Mouse (Mus musculus): ENCODE results near the gene Jmjd6. TPM values are rescaled to one million over a fixed set of nuclear protein-coding genes. Genes with fewer than 3 reads are reported as not detected.
"Not testable (repeated sequence)": the region's sequence is repeated elsewhere in the genome, so short reads cannot be mapped to it uniquely, and the experiment has no call there.

Gene Jmjd6
- polyA plus RNA-seq, 1 experiment: not detected

DNA sequence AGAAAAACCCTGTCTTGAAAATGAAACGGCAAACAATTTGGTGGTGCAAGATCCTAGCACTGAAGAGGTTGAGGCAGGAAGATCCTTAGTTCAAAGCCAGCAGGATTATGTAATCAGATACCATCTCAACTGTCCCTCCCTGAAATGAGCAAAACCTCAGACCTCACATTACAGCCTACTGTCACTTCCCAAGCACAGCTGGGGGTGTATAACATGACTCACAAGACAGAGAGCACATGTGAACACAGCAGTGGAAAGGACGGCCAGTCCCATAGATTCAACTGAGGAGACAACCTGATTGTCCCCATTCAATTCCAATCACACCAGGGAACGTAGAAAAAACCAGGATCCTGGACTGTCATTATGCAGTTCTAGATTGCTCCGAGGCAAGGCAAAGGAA is 7.0 kb downstream of the Jmjd6 start:
- WGBS: 75% methylated on average over 4 of the region's 4 CpGs
- Histone ChIP-seq H3K27ac (ENCODE audit: insufficient read depth, low read depth, low read length) (no peak overlapping the region), H3K4me3 (ENCODE audit: insufficient read depth, low read depth, low read length) (no peak overlapping the region), H3K4me1 (ENCODE audit: control insufficient read depth, insufficient read depth, low read length) (peaks cover 23% of the 10 kb centered on the region)
- no peak for TF ChIP-seq POLR2A (IDR thresholded peaks at IDR 0.05; ENCODE audit: insufficient read depth, low read depth, low read length)
- TF ChIP-seq CTCF (IDR thresholded peaks at IDR 0.05; ENCODE audit: insufficient read depth, low read depth, low read length): no peak

DNA sequence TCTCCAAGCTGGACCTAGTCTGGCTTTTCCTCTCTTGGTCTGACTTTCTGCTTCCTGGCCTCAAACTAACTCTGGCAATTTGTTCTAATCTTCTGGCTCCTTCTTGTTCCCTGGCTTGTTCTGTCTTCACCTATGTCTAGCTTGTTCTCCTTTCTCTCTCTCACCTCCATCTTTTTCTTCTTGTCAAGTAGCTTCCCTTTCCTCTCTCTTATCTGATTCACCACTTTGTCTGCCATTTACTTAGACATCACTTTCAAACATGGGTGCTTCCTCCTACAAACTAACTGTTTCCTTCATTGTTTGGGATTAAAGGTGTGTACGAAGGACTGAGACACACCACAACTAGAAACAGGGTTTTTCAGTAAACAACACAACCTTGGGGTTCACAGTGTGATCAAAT is 8.3 kb downstream of the Jmjd6 start:
- no peak overlapping the region for H3K4me3 ChIP-seq (ENCODE audit: insufficient read depth, low read depth, low read length)
- WGBS: 93% methylated on average over 1 of the region's 1 CpGs
- peaks cover 11% of the 10 kb centered on the region for H3K4me1 ChIP-seq (ENCODE audit: control insufficient read depth, insufficient read depth, low read length)
- TF ChIP-seq CTCF (IDR thresholded peaks at IDR 0.05; ENCODE audit: insufficient read depth, low read depth, low read length): no peak
- TF ChIP-seq POLR2A (IDR thresholded peaks at IDR 0.05; ENCODE audit: insufficient read depth, low read depth, low read length): no peak
- H3K27ac ChIP-seq (ENCODE audit: insufficient read depth, low read depth, low read length): no peak overlapping the region

- Histone ChIP-seq H3K27ac (ENCODE audit: insufficient read depth, low read depth, low read length) (no peak overlapping the region), H3K4me3 (ENCODE audit: insufficient read depth, low read depth, low read length) (no peak overlapping the region), H3K4me1 (ENCODE audit: control insufficient read depth, insufficient read depth, low read length) (peaks cover 18% of the 10 kb centered on the region)
- WGBS: 37% methylated on average over 4 of the region's 4 CpGs
- TF ChIP-seq POLR2A (IDR thresholded peaks at IDR 0.05; ENCODE audit: insufficient read depth, low read depth, low read length) (no peak), CTCF (IDR thresholded peaks at IDR 0.05; ENCODE audit: insufficient read depth, low read depth, low read length) (no peak)
These were observed 11.0 kb downstream of the Jmjd6 start for GRCm38 (mm10) chr11:116832172-116832685.

GRCm38 (mm10) chr11:116827534-116828165 is 15.6 kb downstream of the Jmjd6 start, which contains the start of gene Mxra7:
Gene Mxra7, minus strand, starts transcription at chr11:116828046.
- 2% methylated on average over 70 of the region's 71 CpGs for WGBS
- peak within 1 kb of the TSS; percentile 58 for H3K4me3 ChIP-seq (ENCODE audit: insufficient read depth, low read depth, low read length)
- peaks cover 34% of the 10 kb centered on the region for H3K4me1 ChIP-seq (ENCODE audit: control insufficient read depth, insufficient read depth, low read length)
- no peak; the same call in 1 of the 2 replicates for TF ChIP-seq POLR2A (IDR thresholded peaks at IDR 0.05; ENCODE audit: insufficient read depth, low read depth, low read length)
- TF ChIP-seq CTCF (IDR thresholded peaks at IDR 0.05; ENCODE audit: insufficient read depth, low read depth, low read length): no peak
- no peak within 1 kb of the TSS; the same call in 1 of the 2 replicates for H3K27ac ChIP-seq (ENCODE audit: insufficient read depth, low read depth, low read length)

DNA sequence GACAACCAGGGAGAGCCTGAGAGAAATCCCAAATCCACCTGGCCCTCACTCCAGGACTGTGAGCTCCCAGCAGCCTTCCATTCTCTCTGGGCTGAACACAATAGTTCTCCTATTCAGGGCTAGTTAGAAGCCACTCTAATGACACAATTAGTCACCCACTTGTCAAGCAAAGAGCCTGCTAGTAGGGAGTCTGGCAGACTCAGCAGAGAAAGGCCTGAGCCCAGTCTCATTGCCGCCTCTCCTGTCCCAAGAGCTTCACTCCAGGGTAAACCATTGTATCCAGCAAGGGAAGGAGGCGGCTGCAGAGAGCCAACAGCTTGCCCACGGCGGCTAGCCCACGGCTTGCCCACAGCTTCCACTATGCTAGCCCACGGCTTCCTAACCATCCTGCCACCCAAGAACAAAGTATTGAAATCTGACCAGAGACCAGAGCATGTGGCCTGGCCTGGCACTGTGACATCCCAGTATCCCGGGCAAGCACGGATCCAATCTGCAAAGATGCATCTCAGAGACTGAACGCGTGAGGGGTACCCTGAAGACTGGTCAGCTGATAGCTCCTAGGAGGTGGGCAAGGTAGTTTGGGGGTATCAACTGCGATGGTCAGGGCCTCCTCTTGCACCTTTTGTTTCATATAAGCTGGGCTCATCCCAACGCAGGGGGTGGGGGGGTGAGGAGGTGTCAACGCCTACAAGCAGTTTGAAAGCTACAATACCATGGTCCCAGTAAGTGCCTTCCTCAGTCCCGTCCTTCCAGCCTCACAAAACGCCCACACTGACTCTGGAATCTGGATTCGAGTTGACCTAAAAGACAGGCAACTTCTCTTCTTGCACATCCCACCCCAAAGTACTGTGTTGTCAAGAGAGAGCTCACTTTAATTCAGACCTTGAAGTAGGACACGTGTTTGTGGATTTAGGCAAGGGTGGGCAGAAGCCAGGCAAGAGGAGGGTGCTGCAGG is 16.4 kb downstream of the Jmjd6 start:
- peak overlapping the region; percentile 58 for H3K4me3 ChIP-seq (ENCODE audit: insufficient read depth, low read depth, low read length)

DNA sequence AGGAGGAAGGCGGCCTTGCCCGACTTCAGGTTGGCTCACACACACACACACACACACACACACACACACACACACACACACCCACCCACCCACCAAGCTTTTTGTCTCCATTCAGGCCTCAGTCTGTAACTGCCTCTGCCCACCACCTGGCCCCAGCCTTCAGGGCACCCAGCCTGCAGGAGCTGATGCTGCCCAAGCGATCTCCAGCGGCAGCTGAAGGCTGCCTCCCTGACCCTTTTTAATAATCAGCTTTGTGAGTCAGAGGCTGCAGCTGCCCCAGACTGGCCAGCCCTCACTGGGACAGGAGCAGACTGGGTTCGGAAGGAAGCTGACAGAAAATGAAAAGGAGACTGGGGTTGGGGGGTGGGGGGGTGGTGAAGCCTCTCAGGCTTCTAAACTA is 18.0 kb downstream of the Jmjd6 start:
- TF ChIP-seq POLR2A (IDR thresholded peaks at IDR 0.05; ENCODE audit: insufficient read depth, low read depth, low read length) (no peak), CTCF (IDR thresholded peaks at IDR 0.05; ENCODE audit: insufficient read depth, low read depth, low read length) (no peak)
- Histone ChIP-seq H3K4me3 (ENCODE audit: insufficient read depth, low read depth, low read length) (no peak overlapping the region), H3K27ac (ENCODE audit: insufficient read depth, low read depth, low read length) (no peak overlapping the region), H3K4me1 (ENCODE audit: control insufficient read depth, insufficient read depth, low read length) (peaks cover 40% of the 10 kb centered on the region)
- WGBS: 67% methylated on average over 5 of the region's 5 CpGs

More for the DNA sequence above, 16.4 kb downstream of the Jmjd6 start:
- 49% methylated on average over 17 of the region's 17 CpGs for WGBS
- H3K4me1 ChIP-seq (ENCODE audit: control insufficient read depth, insufficient read depth, low read length): peaks cover 30% of the 10 kb centered on the region
- TF ChIP-seq POLR2A (IDR thresholded peaks at IDR 0.05; ENCODE audit: insufficient read depth, low read depth, low read length): no peak
- no peak for TF ChIP-seq CTCF (IDR thresholded peaks at IDR 0.05; ENCODE audit: insufficient read depth, low read depth, low read length)
- H3K27ac ChIP-seq (ENCODE audit: insufficient read depth, low read depth, low read length): no peak overlapping the region

- peaks cover 40% of the 10 kb centered on the region for H3K4me1 ChIP-seq (ENCODE audit: control insufficient read depth, insufficient read depth, low read length)
- not testable (repeated sequence) for H3K27ac ChIP-seq (ENCODE audit: insufficient read depth, low read depth, low read length); H3K4me3 ChIP-seq (ENCODE audit: insufficient read depth, low read depth, low read length)
- WGBS: 98% methylated on average over 10 of the region's 10 CpGs
These were observed 19.4 kb downstream of the Jmjd6 start for GRCm38 (mm10) chr11:116823885-116824284.

- H3K27ac ChIP-seq (ENCODE audit: insufficient read depth, low read depth, low read length): no peak overlapping the region
- WGBS: 98% methylated on average over 2 of the region's 2 CpGs
- peaks cover 39% of the 10 kb centered on the region for H3K4me1 ChIP-seq (ENCODE audit: control insufficient read depth, insufficient read depth, low read length)
- no peak for TF ChIP-seq POLR2A (IDR thresholded peaks at IDR 0.05; ENCODE audit: insufficient read depth, low read depth, low read length)
- TF ChIP-seq CTCF (IDR thresholded peaks at IDR 0.05; ENCODE audit: insufficient read depth, low read depth, low read length): no peak
- no peak overlapping the region for H3K4me3 ChIP-seq (ENCODE audit: insufficient read depth, low read depth, low read length)
These were observed 20.0 kb downstream of the Jmjd6 start for GRCm38 (mm10) chr11:116823255-116823654.

GRCm38 (mm10) chr11:116822626-116823025 is 20.6 kb downstream of the Jmjd6 start:
- no peak overlapping the region for H3K27ac ChIP-seq (ENCODE audit: insufficient read depth, low read depth, low read length)
- H3K4me3 ChIP-seq (ENCODE audit: insufficient read depth, low read depth, low read length): no peak overlapping the region
- 91% methylated on average over 10 of the region's 10 CpGs for WGBS
- H3K4me1 ChIP-seq (ENCODE audit: control insufficient read depth, insufficient read depth, low read length): peaks cover 33% of the 10 kb centered on the region
- TF ChIP-seq POLR2A (IDR thresholded peaks at IDR 0.05; ENCODE audit: insufficient read depth, low read depth, low read length) (no peak), CTCF (IDR thresholded peaks at IDR 0.05; ENCODE audit: insufficient read depth, low read depth, low read length) (no peak)
